Mouse (Mus musculus) midbrain, embryonic 11.5 days (tissue): ENCODE data around the gene Fam102a. TPM values are rescaled to one million over a fixed set of nuclear protein-coding genes. Genes with fewer than 3 reads are reported as not detected.

Source experiments
- ATAC-seq: fragments of 200-750 bp; cut with Nextera tagmentation; 2 replicates; pipeline ENCODE4 v1.8.0; 2017; ENCODE audit warnings: moderate TSS enrichment, moderate library complexity; ENCODE audit not compliant: low FRiP score
- DNase-seq: peaks from one replicate; pipeline ENCODE4 v3.0.0; 2015; ENCODE audit warnings: low spot score; ENCODE audit errors: missing footprints
- H3K27ac ChIP-seq: fragments of 300-500 bp; sonication (generic); 2 replicates; pipeline ENCODE4 v1.5.1; 2014; ENCODE audit warnings: low read depth, low read length
- H3K27me3 ChIP-seq: fragments of 300-500 bp; sonication (generic); 2 replicates; pipeline ENCODE4 v1.6.1; 2014; ENCODE audit warnings: mild to moderate bottlenecking, low read length, moderate library complexity, mixed read lengths; ENCODE audit not compliant: control insufficient read depth, insufficient read depth
- H3K36me3 ChIP-seq: fragments of 300-500 bp; sonication (generic); 2 replicates; pipeline ENCODE4 v1.6.1; 2014; ENCODE audit warnings: mild to moderate bottlenecking, low read length, moderate library complexity, mixed read lengths; ENCODE audit not compliant: control insufficient read depth, insufficient read depth
- H3K4me1 ChIP-seq: fragments of 300-500 bp; sonication (generic); 2 replicates; pipeline ENCODE4 v1.6.1; 2014; ENCODE audit warnings: low read length; ENCODE audit not compliant: control insufficient read depth, insufficient read depth
- H3K4me2 ChIP-seq: fragments of 300-500 bp; sonication (generic); 2 replicates; pipeline ENCODE4 v1.6.1; 2014; ENCODE audit warnings: mild to moderate bottlenecking, moderate library complexity
- H3K4me3 ChIP-seq: fragments of 300-500 bp; sonication (generic); 2 replicates; pipeline ENCODE4 v1.5.1; 2014; ENCODE audit warnings: low read depth, low read length
- H3K9ac ChIP-seq: fragments of 300-500 bp; sonication (generic); 2 replicates; pipeline ENCODE4 v1.6.1; 2014; ENCODE audit warnings: low read length
- H3K9me3 ChIP-seq: fragments of 300-500 bp; sonication (generic); 2 replicates; pipeline ENCODE4 v1.6.1; 2016; ENCODE audit warnings: low read length; ENCODE audit not compliant: control insufficient read depth
- WGBS: fragments of 180-500 bp; shearing (Covaris S2); extraction: QIAGEN DNeasy Blood & Tissue Kit; methylation state at CpG from one replicate; pipeline ENCODE4 v1.1.7; 2014; 5-methylcytosine and 5-hydroxymethylcytosine counted together
- polyA plus RNA-seq: library from polyadenylated mRNA; unstranded; fragments of >200 nt; fragmentation: Nextera tagmentation; extraction: Ambion mirVana; gene quantifications from 2 replicates; pipeline ENCODE4 v1.2.1, GENCODE M21; 2014

Gene Fam102a
- polyA plus RNA-seq, 1 experiment from 2014 or later = 6.8 TPM

- no peaks in the 10 kb centered on the region for H3K36me3 ChIP-seq
- DNase-seq (peak; percentile 84), ATAC-seq (no peak)
- peak overlapping the region; percentile 91 for H3K9ac ChIP-seq
- H3K4me1 ChIP-seq = peaks cover 53% of the 10 kb centered on the region
- 0 out of 2 replicates have a peak overlapping the region, but pooled peaks have one; percentile 48 for H3K27ac ChIP-seq
- peak overlapping the region; percentile 79 for H3K4me2 ChIP-seq
- H3K9me3 ChIP-seq = no peaks in the 10 kb centered on the region
- H3K27me3 ChIP-seq = no peaks in the 10 kb centered on the region
- H3K4me3 ChIP-seq = peak overlapping the region; percentile 80
- WGBS = 10% methylated on average over 9 of the region's 9 CpGs
These were observed 2.3 kb downstream of the Fam102a start for GRCm38 (mm10) chr2:32537360-32537905.

- H3K4me1 ChIP-seq = peaks cover 53% of the 10 kb centered on the region
- H3K9me3 ChIP-seq = no peaks in the 10 kb centered on the region
- H3K4me2 ChIP-seq = peak overlapping the region; percentile 79
- DNase-seq = no peak
- 84% methylated on average over 5 of the region's 5 CpGs for WGBS
- H3K4me3 ChIP-seq = peak overlapping the region; percentile 80
- peak overlapping the region; percentile 91 for H3K9ac ChIP-seq
- H3K27me3 ChIP-seq = no peaks in the 10 kb centered on the region
- ATAC-seq = no peak
- no peaks in the 10 kb centered on the region for H3K36me3 ChIP-seq
- H3K27ac ChIP-seq = no peak overlapping the region
These were observed 2.8 kb downstream of the Fam102a start for GRCm38 (mm10) chr2:32537941-32538340.

- no peak overlapping the region for H3K4me2 ChIP-seq
- H3K4me3 ChIP-seq = no peak overlapping the region
- H3K36me3 ChIP-seq = no peaks in the 10 kb centered on the region
- no peak overlapping the region; the same call in 1 of the 2 replicates for H3K9ac ChIP-seq
- DNase-seq (no peak), ATAC-seq (no peak)
- H3K4me1 ChIP-seq = peaks cover 53% of the 10 kb centered on the region
- no peaks in the 10 kb centered on the region for H3K9me3 ChIP-seq
- H3K27me3 ChIP-seq = no peaks in the 10 kb centered on the region
- no peak overlapping the region for H3K27ac ChIP-seq
- WGBS = 72% methylated on average over 4 of the region's 4 CpGs
These were observed 3.3 kb downstream of the Fam102a start for GRCm38 (mm10) chr2:32538461-32538860.

- ATAC-seq (no peak), DNase-seq (no peak)
- H3K27me3 ChIP-seq = no peaks in the 10 kb centered on the region
- no peak overlapping the region for H3K9ac ChIP-seq
- no peak overlapping the region for H3K27ac ChIP-seq
- no peaks in the 10 kb centered on the region for H3K36me3 ChIP-seq
- no peaks in the 10 kb centered on the region for H3K9me3 ChIP-seq
- WGBS = 85% methylated on average over 14 of the region's 14 CpGs
- H3K4me3 ChIP-seq = no peak overlapping the region
- H3K4me2 ChIP-seq = no peak overlapping the region
- H3K4me1 ChIP-seq = peaks cover 44% of the 10 kb centered on the region
These were observed 4.4 kb downstream of the Fam102a start for GRCm38 (mm10) chr2:32539452-32539981.

- H3K4me1 ChIP-seq = peaks cover 36% of the 10 kb centered on the region
- no peak overlapping the region for H3K27ac ChIP-seq
- WGBS = 97% methylated on average over 2 of the region's 2 CpGs
- no peak overlapping the region for H3K4me2 ChIP-seq
- no peak overlapping the region for H3K4me3 ChIP-seq
- H3K27me3 ChIP-seq = no peaks in the 10 kb centered on the region
- no peaks in the 10 kb centered on the region; the same call in 1 of the 2 replicates for H3K36me3 ChIP-seq
- DNase-seq (no peak), ATAC-seq (no peak)
- no peaks in the 10 kb centered on the region for H3K9me3 ChIP-seq
- H3K9ac ChIP-seq = no peak overlapping the region
These were observed 6.3 kb downstream of the Fam102a start for GRCm38 (mm10) chr2:32541333-32541908.

- Histone ChIP-seq H3K27me3 (no peaks in the 10 kb centered on the region), H3K9ac (no peak overlapping the region), H3K4me3 (no peak overlapping the region), H3K36me3 (no peaks in the 10 kb centered on the region; the same call in 1 of the 2 replicates), H3K27ac (no peak overlapping the region), H3K4me1 (peaks cover 29% of the 10 kb centered on the region), H3K9me3 (no peaks in the 10 kb centered on the region), H3K4me2 (no peak overlapping the region)
- ATAC-seq (no peak), DNase-seq (no peak)
- 91% methylated on average over 4 of the region's 4 CpGs for WGBS
These were observed 6.9 kb downstream of the Fam102a start for GRCm38 (mm10) chr2:32541986-32542573.

GRCm38 (mm10) chr2:32543031-32543449, 7.9 kb downstream of the Fam102a start:
- DNase-seq = no peak
- H3K4me2 ChIP-seq = no peak overlapping the region
- 96% methylated on average over 3 of the region's 3 CpGs for WGBS
- peaks cover 20% of the 10 kb centered on the region for H3K4me1 ChIP-seq
- H3K27me3 ChIP-seq = no peaks in the 10 kb centered on the region
- H3K9ac ChIP-seq = no peak overlapping the region
- no peak overlapping the region for H3K27ac ChIP-seq
- no peak overlapping the region for H3K4me3 ChIP-seq
- no peaks in the 10 kb centered on the region; the same call in 1 of the 2 replicates for H3K36me3 ChIP-seq
- ATAC-seq = no peak
- H3K9me3 ChIP-seq = no peaks in the 10 kb centered on the region

GRCm38 (mm10) chr2:32546951-32547350, 11.8 kb downstream of the Fam102a start:
- H3K9me3 ChIP-seq = no peaks in the 10 kb centered on the region
- H3K27ac ChIP-seq = no peak overlapping the region
- H3K9ac ChIP-seq = no peak overlapping the region
- 62% methylated on average over 1 of the region's 1 CpGs for WGBS
- ATAC-seq (no peak), DNase-seq (no peak)
- H3K4me1 ChIP-seq = no peaks in the 10 kb centered on the region
- H3K27me3 ChIP-seq = no peaks in the 10 kb centered on the region
- no peaks in the 10 kb centered on the region; the same call in 1 of the 2 replicates for H3K36me3 ChIP-seq
- no peak overlapping the region for H3K4me2 ChIP-seq
- no peak overlapping the region for H3K4me3 ChIP-seq

- 90% methylated on average over 5 of the region's 5 CpGs for WGBS
- Histone ChIP-seq H3K36me3 (no peaks in the 10 kb centered on the region; the same call in 1 of the 2 replicates), H3K9ac (no peak overlapping the region), H3K27me3 (no peaks in the 10 kb centered on the region), H3K9me3 (no peaks in the 10 kb centered on the region), H3K4me1 (no peaks in the 10 kb centered on the region), H3K27ac (no peak overlapping the region), H3K4me3 (no peak overlapping the region), H3K4me2 (no peak overlapping the region)
- ATAC-seq (no peak), DNase-seq (no peak)
These were observed 12.2 kb downstream of the Fam102a start for GRCm38 (mm10) chr2:32547380-32547779.
